Mouse (Mus musculus) stomach, postnatal 0 days (tissue): ENCODE data around the gene Phka2. TPM values are rescaled to one million over a fixed set of nuclear protein-coding genes. Genes with fewer than 3 reads are reported as not detected.

Experiments
- ATAC-seq: fragments of 200-750 bp; cut with Nextera tagmentation; 2 replicates; pipeline ENCODE4 v1.8.0; 2017; ENCODE audit not compliant: low FRiP score, low TSS enrichment
- DNase-seq: peaks from one replicate; pipeline ENCODE4 v3.0.0-alpha.2; 2016; ENCODE audit warnings: low spot score
- H3K27ac ChIP-seq: fragments of 300-500 bp; sonication (generic); replicated peaks from 2 replicates; pipeline ENCODE4 v1.5.1; 2014; ENCODE audit warnings: mild to moderate bottlenecking, control low read depth
- H3K27me3 ChIP-seq: fragments of 300-500 bp; sonication (generic); 2 replicates; pipeline ENCODE4 v1.6.1; 2014; ENCODE audit warnings: low read length; ENCODE audit not compliant: control insufficient read depth, insufficient read depth
- H3K36me3 ChIP-seq: fragments of 300-500 bp; sonication (generic); 2 replicates; pipeline ENCODE4 v1.6.1; 2014; ENCODE audit warnings: low read length, mixed read lengths; ENCODE audit not compliant: control insufficient read depth, insufficient read depth
- H3K4me1 ChIP-seq: fragments of 300-500 bp; sonication (generic); replicated peaks from 2 replicates; pipeline ENCODE4 v1.6.1; 2014; ENCODE audit warnings: antibody characterized with exemption; ENCODE audit not compliant: control insufficient read depth, insufficient read depth
- H3K4me2 ChIP-seq: fragments of 300-500 bp; sonication (generic); replicated peaks from 2 replicates; pipeline ENCODE4 v1.6.1; 2014; ENCODE audit warnings: low read depth, mild to moderate bottlenecking, control low read depth, moderate library complexity
- H3K4me3 ChIP-seq: fragments of 300-500 bp; sonication (generic); 2 replicates; pipeline ENCODE4 v1.5.1; 2014; ENCODE audit warnings: low read depth, low read length, control low read depth
- H3K9ac ChIP-seq: fragments of 300-500 bp; sonication (generic); 2 replicates; pipeline ENCODE4 v1.6.1; 2014; ENCODE audit warnings: mild to moderate bottlenecking, low read length, control low read depth, mixed read lengths
- H3K9me3 ChIP-seq: fragments of 300-500 bp; sonication (generic); 2 replicates; pipeline ENCODE4 v1.6.1; 2016; ENCODE audit warnings: low read length; ENCODE audit not compliant: control insufficient read depth
- CTCF ChIP-seq: IDR thresholded peaks from 2 replicates; pipeline ENCODE4 v1.5.1; 2016; ENCODE audit warnings: antibody characterized with exemption, low read depth, mild to moderate bottlenecking, moderate library complexity
- EP300 ChIP-seq: optimal IDR thresholded peaks from 2 replicates; pipeline ENCODE3; 2016; ENCODE audit warnings: antibody characterized with exemption
- WGBS: fragments of 180-500 bp; shearing (Covaris S2); extraction: QIAGEN DNeasy Blood & Tissue Kit; methylation state at CpG from one replicate; pipeline ENCODE4 v1.1.7; 2014; 5-methylcytosine and 5-hydroxymethylcytosine counted together
- polyA plus RNA-seq: library from polyadenylated mRNA; unstranded; fragments of >200 nt; fragmentation: Nextera tagmentation; extraction: Ambion mirVana; gene quantifications from 2 replicates; pipeline ENCODE4 v1.2.1, GENCODE M21; 2015

Phka2 gene
- polyA plus RNA-seq, 1 experiment from 2014 or later, result 5.7 TPM

DNA sequence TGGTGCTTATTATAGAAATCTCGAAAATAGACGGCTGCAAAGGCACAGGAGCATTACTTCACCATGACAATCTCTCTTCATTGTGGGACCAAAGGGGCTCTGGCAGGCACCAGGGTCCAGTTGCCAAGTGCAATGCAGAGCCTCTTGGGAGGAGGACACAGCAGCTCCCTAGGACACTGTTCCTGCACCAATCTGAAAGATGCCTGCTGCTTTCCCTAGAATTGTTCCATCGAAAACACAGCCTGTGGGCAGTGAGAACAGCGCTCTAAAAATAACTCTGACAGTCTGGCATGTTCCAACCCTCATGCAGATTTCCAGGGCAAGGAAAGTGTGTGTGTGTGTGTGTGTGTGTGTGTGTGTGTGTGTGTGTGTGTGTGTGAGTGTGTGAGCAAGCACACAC is 86.6 kb downstream of the Phka2 start:
- WGBS, result 73% methylated on average over 4 of the region's 4 CpGs
- TF ChIP-seq CTCF, result no peak
- no peak for TF ChIP-seq EP300
- no peak for DNase-seq
- ATAC-seq, result no peak
- Histone ChIP-seq H3K4me3 (no peak overlapping the region), H3K36me3 (no peaks in the 10 kb centered on the region), H3K4me1 (no peaks in the 10 kb centered on the region), H3K9ac (no peak overlapping the region), H3K27me3 (no peaks in the 10 kb centered on the region), H3K27ac (no peak overlapping the region), H3K9me3 (no peaks in the 10 kb centered on the region), H3K4me2 (no peak overlapping the region)

GRCm38 (mm10) chrX:160590147-160590546 is 88.2 kb downstream of the Phka2 start:
- TF ChIP-seq EP300 (no peak), CTCF (no peak)
- no peaks in the 10 kb centered on the region for H3K27me3 ChIP-seq

DNA sequence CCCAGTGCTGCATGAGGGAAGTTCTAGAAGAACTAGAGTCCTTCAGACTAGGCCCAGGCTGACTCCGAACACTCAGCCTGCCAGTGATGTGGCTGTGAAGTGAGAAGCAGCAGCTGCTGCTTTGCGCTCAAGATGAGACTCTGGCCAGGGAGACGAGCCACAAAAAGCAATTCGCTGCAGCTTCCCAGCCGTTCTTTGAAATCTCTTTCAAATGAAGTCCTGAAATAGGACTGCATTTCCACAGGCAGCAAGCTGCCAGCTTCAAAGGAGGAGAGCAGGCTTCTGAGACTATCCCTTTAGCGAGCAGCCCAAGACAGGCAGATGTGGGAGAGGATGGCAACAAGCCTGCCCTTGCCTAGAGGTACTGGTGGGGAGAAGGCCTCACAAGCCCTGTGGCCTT is 91.0 kb downstream of the Phka2 start:
- ATAC-seq, result no peak
- no peaks in the 10 kb centered on the region for H3K9me3 ChIP-seq
- no peaks in the 10 kb centered on the region for H3K27me3 ChIP-seq
- no peaks in the 10 kb centered on the region for H3K4me1 ChIP-seq
- no peak overlapping the region for H3K27ac ChIP-seq
- H3K36me3 ChIP-seq, result no peaks in the 10 kb centered on the region
- no peak overlapping the region for H3K9ac ChIP-seq
- 74% methylated on average over 6 of the region's 6 CpGs for WGBS
- no peak overlapping the region for H3K4me2 ChIP-seq
- no peak for TF ChIP-seq CTCF
- no peak for TF ChIP-seq EP300
- no peak overlapping the region for H3K4me3 ChIP-seq
- no peak for DNase-seq

More at GRCm38 (mm10) chrX:160590147-160590546, 88.2 kb downstream of the Phka2 start:
- no peaks in the 10 kb centered on the region for H3K4me1 ChIP-seq
- no peak overlapping the region for H3K4me2 ChIP-seq
- H3K9ac ChIP-seq, result no peak overlapping the region
- no peak overlapping the region for H3K27ac ChIP-seq
- H3K36me3 ChIP-seq, result no peaks in the 10 kb centered on the region
- WGBS, result 97% methylated on average over 7 of the region's 7 CpGs
- no peak for ATAC-seq
- H3K4me3 ChIP-seq, result no peak overlapping the region
- no peaks in the 10 kb centered on the region for H3K9me3 ChIP-seq
- no peak for DNase-seq

GRCm38 (mm10) chrX:160598055-160598454 is 96.1 kb downstream of the Phka2 start:
- Histone ChIP-seq H3K27me3 (no peaks in the 10 kb centered on the region), H3K4me2 (no peak overlapping the region), H3K36me3 (no peaks in the 10 kb centered on the region), H3K4me1 (no peaks in the 10 kb centered on the region), H3K4me3 (no peak overlapping the region), H3K9me3 (no peaks in the 10 kb centered on the region), H3K27ac (no peak overlapping the region), H3K9ac (no peak overlapping the region)
- whole genome bisulfite sequencing, result 57% methylated on average over 2 of the region's 2 CpGs
- TF ChIP-seq EP300 (no peak), CTCF (no peak)
- ATAC-seq, result no peak
- no peak for DNase-seq

DNA sequence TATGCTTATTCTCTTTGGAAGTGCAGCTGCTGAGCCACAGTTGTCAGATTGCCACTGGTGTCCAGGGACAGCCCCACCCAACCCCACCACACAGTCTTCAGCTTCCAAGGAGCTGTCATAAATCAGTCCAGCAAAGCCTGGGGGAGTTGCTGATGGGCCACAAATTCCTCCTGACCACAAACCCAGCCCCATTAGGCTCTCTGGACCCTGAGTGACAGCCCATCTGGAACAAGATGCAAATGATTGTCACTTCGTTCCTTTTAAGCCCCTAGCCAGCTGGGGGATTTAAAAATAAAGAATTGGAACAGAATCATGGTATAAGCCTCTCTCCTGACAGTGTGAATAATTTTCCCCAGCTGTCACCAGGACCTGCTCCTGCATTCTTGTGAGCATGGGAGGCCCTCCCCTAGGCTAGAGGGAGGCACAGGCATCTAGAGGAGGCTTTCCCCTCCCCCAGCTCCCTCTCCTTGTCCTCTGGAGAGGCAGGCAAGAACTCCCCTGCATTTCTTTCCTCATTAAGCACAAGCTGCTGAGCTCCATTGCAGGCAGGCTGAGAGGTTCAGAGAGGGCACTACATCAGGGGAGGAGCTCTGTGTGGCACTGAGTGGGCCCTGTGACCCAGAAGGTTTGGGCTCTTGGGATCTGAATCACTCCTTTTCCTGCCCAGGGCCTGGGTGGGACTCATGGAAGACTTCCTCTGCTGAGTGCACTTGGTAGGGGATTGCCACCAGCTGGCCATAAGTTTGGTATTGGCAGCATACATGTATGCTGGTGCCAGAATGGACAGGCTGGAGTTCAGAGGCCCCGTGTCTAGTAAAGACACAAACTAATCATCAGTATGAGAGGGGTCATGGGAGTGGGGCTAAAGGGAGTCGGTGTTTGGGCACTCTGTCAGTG is 96.8 kb downstream of the Phka2 start:
- Histone ChIP-seq H3K4me3 (no peak overlapping the region), H3K36me3 (no peaks in the 10 kb centered on the region), H3K27me3 (no peaks in the 10 kb centered on the region), H3K27ac (0 out of 2 replicates have a peak overlapping the region, but pooled peaks have one; percentile 8), H3K9me3 (no peaks in the 10 kb centered on the region), H3K4me1 (no peaks in the 10 kb centered on the region), H3K4me2 (no peak overlapping the region), H3K9ac (no peak overlapping the region)
- 47% methylated on average over 3 of the region's 3 CpGs for WGBS
- no peak for TF ChIP-seq EP300
- TF ChIP-seq CTCF, result no peak
- ATAC-seq (peak; percentile 43), DNase-seq (no peak)

DNA sequence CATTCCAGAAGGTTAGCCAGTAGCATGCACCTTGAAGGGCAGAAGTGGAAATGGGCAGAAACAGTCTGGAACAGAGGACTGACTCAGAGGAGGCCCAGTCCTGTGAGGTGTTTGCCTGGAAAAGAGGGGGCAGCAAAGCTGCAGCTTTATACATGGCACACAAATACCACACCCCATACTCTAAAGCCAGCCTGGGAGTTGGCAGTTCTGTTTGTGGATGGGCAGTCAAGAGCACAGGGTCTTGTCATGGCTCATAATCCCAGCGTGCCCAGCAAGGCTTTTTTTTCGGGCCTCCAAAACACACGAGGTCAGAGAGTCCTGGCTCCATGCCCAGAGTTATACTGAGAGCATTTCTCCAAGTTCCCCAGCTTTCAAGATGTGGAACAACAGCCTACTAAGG is 99.1 kb downstream of the Phka2 start:
- no peak overlapping the region for H3K27ac ChIP-seq
- 25% methylated on average over 3 of the region's 3 CpGs for WGBS

More for the DNA sequence above, 99.1 kb downstream of the Phka2 start:
- TF ChIP-seq CTCF (no peak), EP300 (no peak)
- no peak overlapping the region for H3K4me3 ChIP-seq
- no peak for ATAC-seq
- H3K9me3 ChIP-seq, result no peaks in the 10 kb centered on the region
- DNase-seq, result no peak
- H3K9ac ChIP-seq, result no peak overlapping the region
- H3K27me3 ChIP-seq, result no peaks in the 10 kb centered on the region
- no peaks in the 10 kb centered on the region for H3K36me3 ChIP-seq
- no peaks in the 10 kb centered on the region for H3K4me1 ChIP-seq
- H3K4me2 ChIP-seq, result no peak overlapping the region
